Comparison of ENCODE assay signal across 9 mouse cellular contexts in genomic region chr10:84710192-84710591, GRCm38 (mm10). TPM values are rescaled to one million over a fixed set of nuclear protein-coding genes. Genes with fewer than 3 reads are reported as not detected.
DNase-seq lines count a peak whose midpoint lies in the region; ATAC-seq and TF ChIP-seq lines count a peak whose summit lies in the region.
"Had no signal": no experiment of that assay in that cellular context is flagged by ENCODE, and none has a peak within 500 bp of the region (broad histone marks: within the 10 kb centered on the region; RNA-seq: fewer than 3 reads in every experiment).

No protein-coding gene starts in this region.

- no peak overlapping the region for H3K4me3 ChIP-seq in kidney, postnatal 0 days (replicated peaks; ENCODE audit: low read depth, low read length)
- no peak overlapping the region for H3K4me3 ChIP-seq in hindbrain, embryonic 13.5 days
- no peak overlapping the region for H3K4me3 ChIP-seq in neural tube, embryonic 14.5 days (ENCODE audit: low read depth, low read length)
- H3K4me3 ChIP-seq: megakaryocyte, embryonic 14.5 days had no signal

- H3K9me3 ChIP-seq in kidney, postnatal 0 days (replicated peaks; ENCODE audit: low read length), result no peaks in the 10 kb centered on the region
- no peaks in the 10 kb centered on the region for H3K9me3 ChIP-seq in hindbrain, embryonic 13.5 days
- H3K9me3 ChIP-seq in neural tube, embryonic 14.5 days (ENCODE audit: control insufficient read depth, low read length), result no peaks in the 10 kb centered on the region
- H3K9me3 ChIP-seq: megakaryocyte, embryonic 14.5 days had no signal

- H3K9ac ChIP-seq in kidney, postnatal 0 days (ENCODE audit: low read depth, low read length), result no peak overlapping the region
- H3K9ac ChIP-seq in hindbrain, embryonic 13.5 days, result 0 out of 2 replicates have a peak overlapping the region, but pooled peaks have one; percentile 35
- H3K9ac ChIP-seq in neural tube, embryonic 14.5 days (replicated peaks; ENCODE audit: low read depth, low read length), result no peak overlapping the region

- H3K36me3 ChIP-seq in kidney, postnatal 0 days (ENCODE audit: insufficient read depth, low read length), result 0 out of 2 replicates have a peak, but pooled peaks cover 3% of the 10 kb centered on the region
- H3K36me3 ChIP-seq in hindbrain, embryonic 13.5 days, result peaks cover 16% of the 10 kb centered on the region
- no peaks in the 10 kb centered on the region for H3K36me3 ChIP-seq in neural tube, embryonic 14.5 days (ENCODE audit: control insufficient read depth, insufficient read depth, low read length)

- peaks cover 15% of the 10 kb centered on the region for H3K4me1 ChIP-seq in kidney, postnatal 0 days (replicated peaks; ENCODE audit: insufficient read depth, low read length)
- peaks cover 84% of the 10 kb centered on the region for H3K4me1 ChIP-seq in hindbrain, embryonic 13.5 days (replicated peaks)
- H3K4me1 ChIP-seq in neural tube, embryonic 14.5 days (ENCODE audit: control insufficient read depth, insufficient read depth, low read length), result peaks cover 33% of the 10 kb centered on the region; the same call in 1 of the 2 replicates

- TF ChIP-seq CTCF in kidney, postnatal 0 days (IDR thresholded peaks at IDR 0.05; ENCODE audit: low read depth), result peak; percentile 51; the same call in 1 of the 2 replicates
- TF ChIP-seq CTCF in brain, embryonic 14.5 days (IDR thresholded peaks at IDR 0.05; ENCODE audit: borderline replicate concordance, extremely low read depth, insufficient read depth, insufficient read length), result 0 out of 2 replicates have a peak, but pooled peaks have one; percentile 13

- H3K27ac ChIP-seq in kidney, postnatal 0 days, result no peak overlapping the region
- H3K27ac ChIP-seq in hindbrain, embryonic 13.5 days, result peak overlapping the region; percentile 72
- H3K27ac ChIP-seq in neural tube, embryonic 14.5 days (ENCODE audit: low read depth, low read length), result peak overlapping the region; percentile 45; the same call in 1 of the 2 replicates

- no peak for TF ChIP-seq POLR2A in brain, embryonic 14.5 days (IDR thresholded peaks at IDR 0.05; ENCODE audit: borderline replicate concordance, extremely low read depth, insufficient read depth, insufficient read length, poor library complexity, severe bottlenecking)

- 28% methylated on average over 4 of the region's 4 CpGs for WGBS in kidney, postnatal 0 days
- 13% methylated on average over 4 of the region's 4 CpGs for WGBS in hindbrain, embryonic 13.5 days
- WGBS in neural tube, embryonic 14.5 days, result 9% methylated on average over 4 of the region's 4 CpGs

- H3K4me2 ChIP-seq in kidney, postnatal 0 days (ENCODE audit: low read length), result no peak overlapping the region
- H3K4me2 ChIP-seq in hindbrain, embryonic 13.5 days, result no peak overlapping the region
- H3K4me2 ChIP-seq in neural tube, embryonic 14.5 days (ENCODE audit: low read depth, low read length), result no peak overlapping the region

- H3K27me3 ChIP-seq in kidney, postnatal 0 days (ENCODE audit: insufficient read depth, low read length), result no peaks in the 10 kb centered on the region
- 0 out of 2 replicates have a peak, but pooled peaks cover 3% of the 10 kb centered on the region for H3K27me3 ChIP-seq in hindbrain, embryonic 13.5 days
- H3K27me3 ChIP-seq in neural tube, embryonic 14.5 days (ENCODE audit: control insufficient read depth, insufficient read depth, low read length), result no peaks in the 10 kb centered on the region
- H3K27me3 ChIP-seq: megakaryocyte, embryonic 14.5 days had no signal

- no peak for ATAC-seq in kidney, postnatal 0 days (replicated peaks; ENCODE audit: low FRiP score, low read depth)
- ATAC-seq in hindbrain, embryonic 13.5 days (ENCODE audit: low FRiP score), result 0 out of 2 replicates have a peak, but pooled peaks have one; percentile 9
- ATAC-seq in neural tube, embryonic 14.5 days (ENCODE audit: low read depth), result no peak

- peak; percentile 24 for DNase-seq in kidney, postnatal 0 days (ENCODE audit: low spot score)
- DNase-seq in kidney, adult 9 months, result no peak
- peak; percentile 70 for DNase-seq in brain, embryonic 14.5 days (ENCODE audit: low read depth)
- DNase-seq in natural killer cell, adult 2 months (ENCODE audit: low spot score in 2 of 2), result no peak
- no peak for DNase-seq in frontal cortex, postnatal 10 days (ENCODE audit: low spot score in 2 of 2)
- DNase-seq: cerebellum, adult 2 months had no signal

RNA-seq across cellular contexts. Expression of gene Rfx4, which starts 45.7 kb away (rescaled TPM):
- 0.05 and 0.18 TPM in 2 replicates for polyA plus RNA-seq in kidney, postnatal 0 days (2015; fragmentation: Nextera tagmentation; extraction: Ambion mirVana)
- 20.4 and 27.9 TPM in 2 replicates for polyA plus RNA-seq in brain, embryonic 14.5 days (2012; rRNA removed)
- polyA plus RNA-seq in hindbrain, embryonic 13.5 days (2015; fragmentation: Nextera tagmentation; extraction: Ambion mirVana), result 25.1 and 25.9 TPM in 2 replicates
- 23.2 and 24.5 TPM in 2 replicates for polyA plus RNA-seq in neural tube, embryonic 14.5 days (2014; fragmentation: Nextera tagmentation; extraction: Ambion mirVana)

Comparison
In these comparisons a context has a peak if more than half of its experiments do, and no peak if none do; other contexts are left out.
1. DNase-seq: peak in kidney, postnatal 0 days (single experiment) and brain, embryonic 14.5 days (single experiment); none in kidney, adult 9 months (single experiment), natural killer cell, adult 2 months (0 of 2) and frontal cortex, postnatal 10 days (0 of 2).
2. RNA of gene Rfx4, which starts 45.7 kb away (polyA plus RNA-seq): 20.4 to 27.9 TPM in brain, embryonic 14.5 days, 25.1 to 25.9 TPM in hindbrain, embryonic 13.5 days and 23.2 to 24.5 TPM in neural tube, embryonic 14.5 days; 0.05 to 0.18 TPM in kidney, postnatal 0 days; every median in the first group is over 10 times any median in the second.